Mouse (Mus musculus) erythroid progenitor cell, adult 5-6 weeks (primary cell): ENCODE data around the gene Gigyf1. TPM values are rescaled to one million over a fixed set of nuclear protein-coding genes. Genes with fewer than 3 reads are reported as not detected.

Experiments
- ATAC-seq: replicated peaks from 2 replicates; pipeline ENCODE4 v1.8.0; 2016; ENCODE audit warnings: moderate number of reproducible peaks, mild to moderate bottlenecking, moderate TSS enrichment, inconsistent platforms; ENCODE audit not compliant: poor library complexity, low FRiP score, severe bottlenecking
- total RNA-seq, 2 experiments: library from RNA; stranded (forward) in 1 of 2; stranded (reverse) in 1 of 2; fragments of 150-400 nt in 1 of 2; fragments of 186-747, 209-891 nt in 1 of 2; gene quantifications; 2 replicates each; pipeline versions ENCODE4 v1.2.3 to v1.2.4; 2015 to 2017; ENCODE audit warnings: low replicate concordance in 2 of 2

The Gigyf1 gene
- total RNA-seq, 2 experiments from 2014 or later, result 5.4 to 8.1 TPM

DNA sequence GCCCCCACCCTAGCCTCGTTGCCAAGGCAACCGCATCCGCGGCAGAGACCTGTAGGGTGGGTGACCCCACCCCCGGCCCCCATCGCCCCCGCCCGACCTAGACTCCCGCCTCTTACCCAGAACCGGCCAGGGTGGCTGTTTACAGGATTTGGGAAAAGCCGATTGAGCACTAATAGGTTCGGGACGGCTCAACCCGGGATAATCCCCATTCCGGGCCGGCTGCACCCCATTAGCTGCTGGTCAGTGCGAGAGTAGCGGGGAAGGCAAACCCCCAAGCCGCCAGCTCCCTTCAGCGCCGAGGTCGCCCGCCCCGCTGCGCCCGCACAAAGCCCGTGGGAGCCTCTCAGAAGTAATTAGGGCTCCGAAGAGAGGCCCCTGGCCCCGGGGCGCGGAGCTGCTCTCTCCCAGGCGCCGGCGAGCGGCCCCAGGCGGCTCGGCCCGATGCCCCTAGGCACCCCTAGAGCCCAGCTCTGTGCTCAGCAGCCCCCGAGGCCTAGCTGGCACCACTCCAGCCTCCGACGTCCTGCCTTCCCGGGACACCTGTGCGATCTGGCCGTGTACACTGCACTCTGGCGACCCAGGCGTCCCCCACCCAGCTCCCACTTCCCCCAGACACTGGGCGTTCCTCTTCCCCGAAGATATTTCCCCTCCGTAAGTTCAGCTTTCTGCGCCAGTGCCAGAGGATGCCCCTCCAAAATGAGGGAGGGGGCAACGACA lies 13.2 kb downstream of the Gigyf1 start:
- peak; percentile 15 for ATAC-seq

DNA sequence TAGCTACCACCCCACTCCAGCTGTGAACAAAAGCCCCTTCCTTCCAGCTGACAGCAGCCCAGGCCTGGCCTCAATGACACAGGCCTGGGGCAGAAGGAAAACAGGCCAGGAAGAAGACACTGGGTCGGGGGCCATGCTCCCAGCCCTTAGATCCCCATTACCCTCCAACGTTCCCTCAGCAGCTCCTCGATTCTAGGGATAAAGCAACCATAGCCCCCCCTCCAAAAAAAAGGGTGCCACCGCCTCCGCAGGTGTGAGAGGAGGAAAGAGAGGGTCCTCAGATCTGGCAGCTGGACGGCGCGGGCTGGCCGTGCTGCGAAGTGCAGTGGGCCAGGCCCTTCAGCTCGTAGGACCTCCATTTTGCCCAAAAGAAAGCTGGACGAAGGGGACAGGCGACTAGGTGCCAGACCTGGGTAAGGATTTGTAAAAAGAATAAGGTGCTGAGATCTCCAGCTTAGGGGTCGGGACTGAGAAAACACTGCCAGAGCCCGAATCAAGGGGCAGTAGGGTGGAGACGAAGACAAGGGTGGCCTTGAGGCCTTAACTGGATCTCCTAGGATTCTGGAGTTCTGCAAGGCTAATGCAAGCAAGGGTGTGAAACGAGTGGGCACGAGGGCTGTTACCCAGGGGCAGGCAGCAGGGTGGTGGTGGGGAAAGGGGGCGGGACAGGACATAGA lies 13.9 kb downstream of the Gigyf1 start:
- ATAC-seq, result 0 out of 2 replicates have a peak, but pooled peaks have one; percentile 21

DNA sequence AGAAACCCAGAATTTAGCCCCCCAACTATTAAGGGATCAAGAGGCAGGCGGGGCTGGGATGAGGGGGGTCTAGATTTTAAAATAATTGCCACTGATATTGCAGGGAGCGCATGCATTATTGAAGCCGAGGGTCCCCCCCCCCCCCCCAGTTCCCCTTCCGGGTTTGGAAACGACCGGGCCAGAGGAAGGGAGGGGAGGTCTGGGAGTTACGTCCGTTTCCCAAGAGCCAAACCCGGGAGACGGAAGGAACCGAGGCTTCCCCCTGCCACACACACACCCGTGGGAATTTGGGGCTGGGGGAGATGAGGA lies 14.4 kb downstream of the Gigyf1 start:
- peak; percentile 13; the same call in 1 of the 2 replicates for ATAC-seq

DNA sequence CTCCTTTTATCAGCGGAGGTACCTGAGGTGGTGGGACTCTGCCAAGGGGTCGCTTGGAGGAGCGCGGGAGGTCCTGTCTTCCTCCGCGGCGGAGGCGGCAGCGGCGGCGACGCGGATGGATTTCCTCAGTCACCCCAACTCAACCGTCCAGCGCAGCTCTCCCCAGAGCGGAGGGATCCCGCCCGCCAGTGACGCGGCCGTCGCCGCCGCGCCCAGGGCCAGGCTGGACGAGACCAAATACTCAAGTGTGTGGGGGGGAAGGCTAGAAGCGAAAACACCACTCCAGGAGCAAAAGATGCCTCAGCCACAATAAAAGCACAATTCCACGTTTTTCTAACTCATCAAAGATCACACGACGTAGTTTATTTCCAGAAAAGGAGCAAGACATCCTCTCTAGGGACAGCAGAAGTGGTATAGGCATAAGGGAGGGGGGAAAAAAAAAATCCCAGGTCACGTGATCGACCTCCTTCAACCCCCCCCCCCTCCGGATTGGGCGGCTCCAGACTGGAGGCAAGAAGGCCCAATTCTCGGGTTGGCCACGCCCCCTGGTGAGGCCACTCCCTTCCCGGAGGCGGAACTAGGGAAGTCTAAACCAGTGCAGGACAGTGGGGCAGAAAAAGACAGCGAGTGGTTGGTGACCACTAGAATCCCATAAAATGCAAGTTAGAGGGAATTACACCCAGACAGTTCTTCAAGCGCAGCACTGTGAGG lies 14.9 kb downstream of the Gigyf1 start, which contains the start of the genes Epo and Gnb2:
TSS of gene Epo (minus strand) at position 126 of the 711 bp plus-strand sequence.
TSS of gene Gnb2 (minus strand) at position 394 of the 711 bp plus-strand sequence.
- peak; percentile 81 for ATAC-seq

DNA sequence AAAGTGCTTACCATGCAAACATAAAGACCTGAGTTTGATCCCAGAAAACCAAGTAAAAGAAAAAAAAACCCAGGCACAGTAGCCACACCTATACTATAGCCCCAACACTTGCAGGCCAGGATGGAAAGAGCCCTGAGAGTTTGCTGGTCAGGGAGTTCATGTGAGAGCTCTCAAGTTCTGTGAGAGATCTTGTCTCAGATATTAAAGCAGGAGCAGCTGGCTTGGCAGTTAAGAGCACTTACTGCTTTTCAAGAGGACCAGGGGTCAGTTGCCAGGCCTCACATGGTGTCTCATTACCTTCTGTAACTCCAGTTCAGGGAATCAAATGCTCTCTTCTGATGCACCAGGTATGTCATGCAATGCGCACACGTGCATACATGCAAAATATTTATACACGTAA lies 16.4 kb downstream of the Gigyf1 start:
- no peak for ATAC-seq

DNA sequence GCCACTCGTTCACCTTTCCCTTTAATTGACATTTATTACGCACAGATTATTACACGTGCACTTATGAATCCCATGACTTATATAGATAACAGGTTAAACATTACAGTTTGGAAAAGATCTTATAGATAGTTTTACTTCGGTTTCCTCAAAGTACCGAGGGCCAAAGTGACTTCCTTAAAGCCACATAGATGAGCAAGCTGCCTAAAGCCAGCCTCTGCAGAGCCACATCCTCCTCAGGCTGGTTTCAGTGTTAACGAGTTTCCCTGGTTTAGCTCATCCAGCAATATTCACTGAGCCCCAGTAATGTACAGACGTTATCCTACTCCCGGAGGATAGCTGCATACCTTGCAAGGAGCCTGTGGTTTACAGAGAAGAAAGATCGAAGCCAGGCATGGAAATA lies 17.0 kb downstream of the Gigyf1 start:
- ATAC-seq, result no peak

DNA sequence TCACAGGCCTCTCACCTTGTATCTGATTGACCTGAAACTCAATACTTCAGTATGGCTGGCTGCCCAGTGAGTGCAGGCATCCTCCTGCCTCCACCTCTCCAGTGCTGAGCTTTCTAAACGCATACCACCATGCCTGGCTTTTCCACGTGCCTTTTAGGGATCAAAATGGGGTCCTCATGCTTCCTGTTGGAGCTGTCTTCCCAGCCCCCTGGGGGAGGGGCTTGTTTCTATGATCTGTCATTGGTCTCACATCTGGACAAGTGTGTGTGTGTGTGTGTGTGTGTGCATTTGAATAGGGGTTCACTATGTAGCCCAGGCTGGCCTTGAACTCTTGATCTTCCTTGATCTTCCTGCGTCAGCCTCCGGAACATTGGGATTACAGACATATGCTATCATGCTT lies 19.1 kb downstream of the Gigyf1 start:
- ATAC-seq, result no peak

DNA sequence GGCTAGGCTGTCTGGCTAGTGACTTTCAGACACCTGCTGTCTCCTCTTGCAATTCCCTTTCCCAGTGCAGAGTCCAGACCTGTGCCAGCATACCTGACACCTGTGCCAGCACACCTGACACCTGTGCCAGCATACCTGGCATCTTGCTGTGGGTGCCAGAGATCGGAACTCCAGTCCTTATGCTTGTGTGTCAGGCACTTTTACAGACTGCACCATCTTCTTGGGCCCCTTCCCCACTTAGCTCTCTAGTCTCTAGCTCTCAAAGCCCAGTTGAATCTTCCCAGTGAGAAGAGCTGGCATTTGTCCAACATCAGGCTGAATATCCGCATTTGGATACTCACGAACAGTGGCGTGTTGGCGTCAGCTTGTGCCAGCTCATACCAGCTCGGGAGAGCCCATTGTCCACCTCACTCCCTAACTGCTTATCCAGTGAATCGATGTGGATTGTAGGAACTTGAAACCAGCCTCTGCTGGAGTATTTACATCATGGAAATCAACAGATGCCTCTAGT lies 21.0 kb downstream of the Gigyf1 start:
- ATAC-seq, result no peak

DNA sequence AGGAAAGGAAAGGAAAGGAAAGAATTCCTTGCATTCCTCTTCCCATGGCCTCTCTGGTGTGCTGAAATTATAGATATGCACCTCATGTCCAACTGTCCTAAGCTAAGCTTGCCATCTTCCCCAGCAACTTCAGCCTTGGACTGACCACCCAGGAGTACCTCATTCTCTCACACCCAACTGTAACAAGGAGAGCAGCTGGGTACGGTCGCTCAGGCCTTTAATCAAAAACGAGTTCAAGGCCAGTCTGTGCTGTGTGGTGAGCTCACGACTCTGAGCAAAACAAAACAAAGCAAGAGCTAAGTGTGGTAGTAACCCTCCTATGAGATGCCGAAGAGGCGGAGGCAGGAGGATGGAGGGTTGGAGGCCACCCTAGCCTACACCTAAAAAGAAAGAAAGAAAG lies 22.6 kb downstream of the Gigyf1 start:
- no peak for ATAC-seq

DNA sequence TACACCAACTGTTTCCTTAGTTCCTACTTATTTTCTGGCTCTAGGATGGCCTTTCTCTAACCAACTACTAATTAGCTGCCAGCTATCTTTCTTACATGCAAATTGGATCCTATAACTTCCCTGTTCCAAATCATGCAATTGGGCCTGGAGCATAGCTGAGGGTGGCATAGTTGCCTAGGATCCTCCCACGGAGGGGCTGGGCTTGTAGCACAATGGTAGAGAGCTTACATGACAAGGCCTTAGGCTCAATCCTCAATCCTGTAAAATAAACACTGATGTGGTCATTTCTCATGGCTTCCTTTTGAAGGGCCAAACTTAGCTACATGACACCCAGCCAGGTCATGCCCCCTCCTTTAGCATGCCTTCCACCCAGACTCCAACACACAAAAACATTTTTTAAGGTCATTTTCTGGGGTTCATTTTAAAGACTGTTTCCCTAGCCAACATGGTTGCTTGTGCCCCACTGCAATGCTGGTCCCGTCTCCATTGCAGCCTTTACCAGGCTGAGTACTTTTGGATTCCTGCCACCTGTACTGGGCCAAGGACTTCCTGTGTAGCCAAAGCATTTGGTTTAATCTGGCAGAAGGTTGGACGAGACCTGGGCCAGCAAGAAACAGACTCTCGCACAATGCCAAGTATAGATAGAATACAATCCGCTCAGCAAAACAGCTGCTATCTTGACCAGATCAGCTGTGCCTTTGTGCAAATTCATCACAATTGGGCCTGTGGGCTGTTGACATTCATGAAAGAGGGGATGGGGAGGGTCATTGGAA lies 23.6 kb downstream of the Gigyf1 start:
- ATAC-seq, result no peak

DNA sequence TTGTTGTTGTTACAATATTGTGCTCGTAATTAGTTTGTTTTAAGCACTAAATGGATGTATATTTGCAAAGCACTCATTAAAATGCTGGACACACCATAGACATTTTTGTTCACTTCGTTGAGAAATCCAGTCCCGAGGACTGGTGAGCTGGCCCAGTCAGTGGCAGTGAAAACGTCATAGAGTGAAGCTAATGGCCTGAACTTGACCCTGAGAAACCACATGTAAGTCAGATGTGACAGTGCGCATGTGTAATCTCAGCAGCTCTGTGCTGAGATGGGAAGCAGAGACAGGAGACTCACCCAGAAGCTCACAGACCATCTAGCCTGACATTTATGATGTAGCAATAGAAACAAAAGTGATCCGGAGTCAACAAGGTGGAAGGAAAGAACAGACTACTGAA lies 26.6 kb downstream of the Gigyf1 start:
- ATAC-seq, result no peak

DNA sequence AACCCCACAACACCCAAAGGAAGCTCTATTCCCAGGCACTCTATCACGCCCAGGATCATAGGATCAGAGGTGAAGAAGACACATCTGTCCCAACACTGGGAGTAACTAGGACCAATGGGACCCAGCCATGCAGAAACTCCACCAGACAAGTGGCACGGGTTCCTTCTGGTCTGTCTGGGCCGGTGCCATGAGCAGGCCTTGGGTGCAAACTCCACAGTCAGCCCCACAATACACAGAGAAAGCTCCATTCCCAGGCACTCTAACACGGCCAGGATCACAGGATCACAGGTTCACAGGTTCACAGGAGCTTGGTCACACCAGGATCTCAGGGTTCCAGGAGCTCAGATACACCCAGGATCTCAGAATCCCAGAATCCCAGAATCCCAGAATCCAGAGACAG lies 27.2 kb downstream of the Gigyf1 start:
- ATAC-seq, result no peak

DNA sequence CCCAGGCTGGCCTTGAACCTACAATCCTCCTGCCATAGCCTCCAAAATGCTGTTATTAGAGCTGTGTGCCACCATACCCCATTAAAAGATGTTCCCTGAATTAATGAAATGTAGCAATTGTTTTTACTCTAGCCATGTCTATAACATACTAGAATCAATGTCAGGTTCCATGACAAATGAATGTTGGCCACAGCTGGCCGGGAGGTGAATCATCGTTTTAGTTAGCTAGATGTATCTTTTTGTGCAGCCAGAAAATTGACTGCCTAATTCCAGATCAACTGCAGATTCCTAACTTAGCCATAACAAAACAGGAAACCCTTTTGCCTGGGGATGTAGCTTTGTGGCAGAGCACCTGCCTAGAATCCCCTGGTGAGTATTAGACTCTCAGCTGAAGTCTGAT lies 31.5 kb downstream of the Gigyf1 start:
- ATAC-seq, result no peak

DNA sequence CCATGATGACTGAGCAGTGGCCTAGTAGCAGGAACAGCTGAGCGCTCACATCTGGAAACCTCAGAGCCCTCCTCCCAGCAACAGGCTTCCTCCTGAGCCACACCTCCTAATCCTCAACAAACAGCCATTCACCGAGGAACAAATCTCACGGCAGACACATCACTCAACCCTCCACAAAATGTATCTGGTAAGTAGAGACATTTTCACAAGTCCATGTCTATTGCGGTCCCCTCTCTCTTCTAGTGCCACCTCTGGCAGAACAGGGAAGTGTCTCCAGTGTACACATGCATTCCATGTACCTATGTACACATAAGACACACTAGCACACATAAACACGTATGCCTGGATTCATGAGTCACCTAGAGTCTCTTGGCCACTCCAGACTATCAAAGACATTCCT lies 32.8 kb downstream of the Gigyf1 start:
- 0 out of 2 replicates have a peak, but pooled peaks have one; percentile 44 for ATAC-seq

DNA sequence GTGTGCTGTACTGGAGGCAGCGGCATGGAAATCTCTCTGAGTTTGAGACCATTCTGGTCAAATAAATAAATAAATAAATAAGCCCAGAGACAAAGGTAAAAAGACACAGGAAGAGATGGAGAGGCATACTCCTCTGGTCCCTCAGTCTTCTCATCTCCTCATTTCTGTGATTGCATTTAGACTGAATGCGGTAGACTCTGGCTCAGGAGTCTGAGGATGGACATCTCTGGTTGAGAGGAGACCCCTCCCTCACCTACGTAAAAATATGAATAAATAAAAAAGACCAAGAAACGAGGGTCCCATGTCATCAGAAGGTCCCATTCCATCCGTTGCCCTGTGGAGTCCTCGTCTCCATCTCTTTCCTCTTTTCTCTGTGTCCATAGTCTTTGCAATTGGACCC lies 34.7 kb downstream of the Gigyf1 start:
- ATAC-seq, result no peak

DNA sequence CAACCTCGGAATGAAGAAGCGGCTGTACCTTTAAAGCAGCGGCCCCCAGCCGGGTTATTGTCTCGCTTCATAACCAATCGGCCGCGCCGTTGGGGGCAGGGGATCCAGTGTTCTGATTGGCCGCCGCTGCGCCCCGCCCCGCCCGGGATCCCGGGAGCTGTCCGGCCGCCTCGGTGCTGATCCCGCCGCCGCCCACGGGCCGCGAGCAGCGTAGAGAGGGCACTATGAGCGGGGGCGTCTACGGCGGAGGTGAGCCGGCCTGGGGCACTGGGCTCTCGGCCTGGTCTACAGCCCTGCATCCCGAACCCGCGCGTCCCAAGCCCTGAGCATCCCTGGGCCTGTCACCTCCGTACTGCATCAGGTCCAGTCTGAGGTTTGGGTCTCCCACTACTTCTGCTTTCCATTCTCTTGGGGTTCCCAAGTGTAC lies 35.1 kb downstream of the Gigyf1 start, which contains the start of gene Actl6b:
TSS of gene Actl6b (plus strand) at position 107 of the 427 bp plus-strand sequence.
- ATAC-seq, result peak; percentile 58; the same call in 1 of the 2 replicates

DNA sequence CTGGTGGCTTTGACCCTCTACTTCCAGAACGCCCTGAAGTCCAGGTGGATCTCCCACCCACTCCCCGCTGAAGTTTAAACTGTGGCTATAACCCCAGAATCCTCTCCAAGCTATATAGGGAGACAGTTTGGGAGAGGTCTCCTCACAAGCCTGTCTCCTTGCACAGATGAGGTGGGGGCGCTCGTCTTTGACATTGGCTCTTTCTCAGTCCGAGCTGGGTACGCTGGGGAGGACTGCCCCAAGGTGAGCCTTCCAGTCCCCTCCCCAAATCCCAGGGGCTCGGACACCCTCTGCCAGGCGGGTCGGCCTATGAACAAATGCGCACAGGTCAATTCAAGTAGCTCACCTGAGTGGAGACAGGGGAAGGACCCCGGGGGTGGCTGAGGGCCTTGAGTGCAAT lies 35.5 kb downstream of the Gigyf1 start:
- ATAC-seq, result no peak

DNA sequence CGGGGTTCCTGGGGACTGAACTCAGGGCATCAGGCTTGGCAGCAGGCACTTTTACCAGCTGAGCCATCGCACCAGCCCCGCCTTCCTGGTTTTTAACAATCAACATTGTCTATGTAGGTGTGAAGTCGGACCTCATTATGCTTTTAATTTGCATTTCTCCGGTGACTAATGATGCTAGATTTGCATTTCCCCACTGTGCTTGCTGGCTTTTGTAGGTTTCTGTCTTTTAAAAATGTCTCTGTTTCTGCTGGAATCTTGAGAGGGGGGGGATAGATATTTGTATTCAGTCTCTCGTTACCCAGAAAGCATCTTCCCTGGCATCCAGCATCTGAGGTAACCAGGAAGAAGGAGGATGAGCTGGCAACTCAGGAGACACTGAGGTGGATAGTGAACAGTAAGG lies 43.2 kb downstream of the Gigyf1 start:
- no peak for ATAC-seq

DNA sequence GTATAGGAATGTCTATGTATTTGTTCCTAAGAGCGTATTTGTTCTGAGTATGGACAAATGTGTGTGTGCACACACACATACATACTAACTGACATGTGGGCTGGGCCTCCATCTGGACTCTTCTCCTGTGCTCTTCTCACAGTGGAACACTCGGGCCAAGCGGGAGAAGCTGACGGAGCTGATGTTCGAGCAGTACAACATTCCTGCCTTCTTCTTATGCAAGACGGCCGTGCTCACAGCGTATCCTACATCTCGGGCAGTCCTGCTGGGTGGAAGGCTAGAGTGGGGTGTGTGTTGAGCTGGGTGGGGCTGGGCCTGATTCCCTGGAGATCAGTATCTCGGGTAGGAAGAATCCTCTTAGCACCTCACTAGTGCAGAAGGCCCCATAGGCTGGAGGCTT lies 44.6 kb downstream of the Gigyf1 start:
- no peak for ATAC-seq

DNA sequence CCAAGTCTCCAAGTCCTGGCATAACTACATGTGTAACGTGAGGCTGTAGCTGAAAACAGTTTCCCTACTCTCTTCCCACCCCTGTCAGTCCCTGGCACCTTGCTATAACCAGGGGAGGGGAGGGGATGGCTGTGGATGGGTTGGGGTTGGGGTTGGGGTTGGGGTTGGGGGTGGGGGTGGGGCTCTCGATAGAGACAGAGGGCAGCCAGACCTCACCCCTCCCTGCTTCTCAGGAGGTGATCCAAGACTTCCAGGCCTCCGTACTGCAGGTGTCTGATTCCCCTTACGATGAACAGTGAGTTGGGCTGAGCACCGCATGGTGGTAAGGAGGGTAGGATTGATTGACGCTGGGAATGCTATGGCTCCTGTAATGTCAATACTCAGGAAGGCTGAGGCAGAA lies 47.4 kb downstream of the Gigyf1 start:
- ATAC-seq, result no peak
